Mouse (Mus musculus) urinary bladder, postnatal 25 days (tissue): ENCODE results near the gene Ripply3.

Source experiments
- DNase-seq: peaks from one replicate; pipeline ENCODE4 v3.0.0; 2022; ENCODE audit warnings: low spot score

Ripply3 gene

GRCm38 (mm10) chr16:94327781-94328711, at the start of gene Ripply3:
Ripply3 (plus strand) TSS chr16:94328420.
- DNase-seq = peak; percentile 33

- DNase-seq = no peak
Observed at GRCm38 (mm10) chr16:94283972-94284371, 44.2 kb upstream of the Ripply3 start.

GRCm38 (mm10) chr16:94287826-94288225, 40.4 kb upstream of the Ripply3 start:
- no peak for DNase-seq

GRCm38 (mm10) chr16:94289138-94290072, 38.8 kb upstream of the Ripply3 start:
- DNase-seq = peak; percentile 35

GRCm38 (mm10) chr16:94290073-94290999, 37.9 kb upstream of the Ripply3 start:
- peak; percentile 79 for DNase-seq

GRCm38 (mm10) chr16:94291141-94291540, 37.1 kb upstream of the Ripply3 start:
- no peak for DNase-seq

- no peak for DNase-seq
Observed at GRCm38 (mm10) chr16:94298081-94298480, 30.1 kb upstream of the Ripply3 start.

- no peak for DNase-seq
Observed at GRCm38 (mm10) chr16:94299210-94299609, 29.0 kb upstream of the Ripply3 start.

- DNase-seq = no peak
Observed at GRCm38 (mm10) chr16:94301194-94301593, 27.0 kb upstream of the Ripply3 start.

- DNase-seq = no peak
Observed at GRCm38 (mm10) chr16:94301696-94302095, 26.5 kb upstream of the Ripply3 start.

- DNase-seq = no peak
Observed at GRCm38 (mm10) chr16:94302274-94303202, 25.7 kb upstream of the Ripply3 start.

GRCm38 (mm10) chr16:94303203-94303535, 25.1 kb upstream of the Ripply3 start:
- no peak for DNase-seq

GRCm38 (mm10) chr16:94307526-94307925, 20.7 kb upstream of the Ripply3 start:
- DNase-seq = no peak

GRCm38 (mm10) chr16:94307942-94308341, 20.3 kb upstream of the Ripply3 start:
- no peak for DNase-seq

- no peak for DNase-seq
Observed at GRCm38 (mm10) chr16:94309025-94309424, 19.2 kb upstream of the Ripply3 start.

GRCm38 (mm10) chr16:94311416-94311815, 16.8 kb upstream of the Ripply3 start:
- no peak for DNase-seq

GRCm38 (mm10) chr16:94311931-94312330, 16.3 kb upstream of the Ripply3 start:
- DNase-seq = no peak

GRCm38 (mm10) chr16:94312663-94313228, 15.5 kb upstream of the Ripply3 start:
- DNase-seq = peak; percentile 60

GRCm38 (mm10) chr16:94313229-94314030, 14.8 kb upstream of the Ripply3 start, which contains the start of gene Hlcs:
Hlcs (minus strand) TSS chr16:94313571.
- peak; percentile 98 for DNase-seq
